Mouse (Mus musculus) R1 (cell line): ENCODE data around the gene Atf7.
A peak's percentile ranks its signal among the peaks of the same experiment; 100 is the strongest.

Experiments
- DNase-seq: peaks from one replicate; pipeline ENCODE4 v3.0.0-alpha.2; 2018; ENCODE audit warnings: low read depth, low spot score

Atf7 gene

DNA sequence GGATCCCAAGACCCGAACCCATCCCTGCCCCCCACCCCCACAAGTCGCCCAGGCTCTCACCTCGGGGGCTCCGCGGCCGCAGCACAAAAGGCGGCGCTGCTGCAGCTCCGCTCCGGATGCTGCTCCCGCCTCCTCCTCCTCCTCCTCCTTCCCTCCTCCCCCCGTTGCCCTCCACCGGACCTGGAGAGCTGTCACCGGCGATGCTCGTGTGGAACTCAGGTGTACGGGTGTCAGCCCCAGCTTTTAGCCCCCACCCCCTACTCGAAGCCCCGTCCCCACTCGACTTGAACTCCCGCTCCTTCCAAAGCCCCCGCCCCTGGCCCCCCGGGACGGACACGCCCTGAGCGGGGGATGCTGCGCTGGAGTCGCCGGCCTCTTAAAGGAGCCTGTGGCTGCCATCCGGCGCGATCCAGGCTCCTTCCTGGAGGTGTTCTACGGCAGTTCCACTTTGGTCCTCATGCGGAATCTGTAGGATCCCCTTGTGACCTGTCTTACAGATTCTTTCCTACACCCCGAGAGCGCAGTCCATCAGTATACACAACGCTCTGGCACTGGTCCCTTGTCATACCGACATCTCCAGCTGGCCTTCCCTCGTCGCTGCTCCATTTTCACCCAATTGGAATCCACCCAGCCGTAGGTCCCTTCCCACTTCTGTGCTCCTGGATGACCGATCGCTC is 108.4 kb downstream of the Atf7 start, which contains the start of gene Map3k12:
TSS of gene Map3k12 (minus strand) at position 337 of the 677 bp plus-strand sequence.
- peak; percentile 75 for DNase-seq

DNA sequence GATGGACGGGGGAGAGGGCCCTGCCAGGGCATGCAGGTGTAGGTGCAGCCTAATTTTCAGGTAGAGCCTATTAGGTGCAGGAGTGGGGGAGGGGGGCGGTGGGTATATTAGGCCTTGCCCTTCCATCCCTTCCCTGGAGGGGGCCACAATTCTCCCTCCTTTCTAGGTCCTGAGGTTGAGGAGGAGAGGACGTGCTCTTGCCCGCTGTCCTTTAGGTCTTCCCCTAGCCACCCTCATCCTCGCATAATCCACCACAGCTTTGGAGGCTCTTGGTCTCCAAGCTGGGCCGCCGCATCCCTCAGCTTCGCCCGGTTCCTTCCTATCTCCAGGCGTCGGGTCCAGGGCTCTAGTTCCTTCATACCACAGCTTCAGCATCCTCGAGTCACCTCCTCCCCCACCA is 109.0 kb downstream of the Atf7 start:
- peak; percentile 54 for DNase-seq

GRCm38 (mm10) chr15:102515791-102516190 is 109.5 kb downstream of the Atf7 start:
- DNase-seq = no peak

DNA sequence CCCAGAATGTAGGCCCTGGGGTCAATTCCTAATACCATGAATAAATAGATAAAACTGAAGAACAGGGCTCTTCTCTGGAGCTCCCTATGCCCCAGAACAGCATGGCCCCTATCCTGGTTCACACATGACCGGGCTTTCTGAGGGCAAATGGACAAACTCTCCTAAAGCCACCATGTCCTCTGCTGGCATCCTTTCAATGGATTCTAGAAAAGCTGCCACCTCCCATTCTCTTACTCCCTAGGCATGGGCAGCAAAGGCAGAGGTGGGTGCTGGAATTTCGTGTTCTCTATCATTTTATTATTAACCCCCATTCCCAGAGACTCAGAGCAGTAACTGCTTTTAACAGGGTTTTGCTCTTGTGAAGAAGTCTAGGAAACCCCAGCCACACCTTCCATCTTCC is 110.0 kb downstream of the Atf7 start:
- no peak for DNase-seq

GRCm38 (mm10) chr15:102513004-102513403 is 112.3 kb downstream of the Atf7 start:
- DNase-seq = no peak

DNA sequence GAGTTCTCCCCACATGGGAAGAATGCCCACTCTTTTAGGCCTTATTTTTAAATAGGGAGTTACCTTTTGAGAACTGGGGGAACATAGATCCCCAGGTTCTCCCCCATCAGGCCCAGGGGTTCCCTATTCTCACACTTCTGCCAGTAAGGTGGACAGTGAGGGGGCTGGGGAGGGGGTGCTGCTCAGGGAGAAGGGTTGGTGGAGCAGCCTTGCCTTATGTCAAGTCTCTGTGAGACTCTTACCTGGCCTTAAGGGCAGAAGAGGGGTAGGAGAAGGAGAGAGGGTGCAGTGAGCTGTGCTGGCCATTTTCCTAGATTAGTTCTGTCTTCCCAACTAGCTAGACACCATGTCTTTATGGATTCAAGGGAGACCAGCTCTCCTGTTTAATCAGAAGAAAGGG is 112.8 kb downstream of the Atf7 start:
- no peak for DNase-seq

DNA sequence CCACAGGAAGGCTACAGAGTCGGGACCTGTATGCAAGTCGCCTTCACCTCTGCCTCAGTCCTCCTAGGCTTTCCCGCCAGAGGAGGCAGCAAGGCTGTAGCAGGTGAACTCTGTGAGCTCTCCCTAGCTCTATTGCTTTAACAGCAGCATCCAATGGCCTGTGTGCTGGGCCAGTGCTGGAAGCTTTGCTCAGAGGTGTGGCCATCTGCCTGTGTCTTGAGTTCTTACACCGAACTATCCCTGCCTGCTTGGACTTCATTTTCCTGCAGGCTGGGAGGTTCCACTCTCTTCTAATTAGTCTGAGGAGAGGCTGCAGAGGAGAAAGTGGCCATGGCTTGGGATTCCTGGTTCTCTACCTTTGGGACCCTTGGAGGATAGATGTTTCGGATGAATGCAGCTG is 113.3 kb downstream of the Atf7 start:
- no peak for DNase-seq

DNA sequence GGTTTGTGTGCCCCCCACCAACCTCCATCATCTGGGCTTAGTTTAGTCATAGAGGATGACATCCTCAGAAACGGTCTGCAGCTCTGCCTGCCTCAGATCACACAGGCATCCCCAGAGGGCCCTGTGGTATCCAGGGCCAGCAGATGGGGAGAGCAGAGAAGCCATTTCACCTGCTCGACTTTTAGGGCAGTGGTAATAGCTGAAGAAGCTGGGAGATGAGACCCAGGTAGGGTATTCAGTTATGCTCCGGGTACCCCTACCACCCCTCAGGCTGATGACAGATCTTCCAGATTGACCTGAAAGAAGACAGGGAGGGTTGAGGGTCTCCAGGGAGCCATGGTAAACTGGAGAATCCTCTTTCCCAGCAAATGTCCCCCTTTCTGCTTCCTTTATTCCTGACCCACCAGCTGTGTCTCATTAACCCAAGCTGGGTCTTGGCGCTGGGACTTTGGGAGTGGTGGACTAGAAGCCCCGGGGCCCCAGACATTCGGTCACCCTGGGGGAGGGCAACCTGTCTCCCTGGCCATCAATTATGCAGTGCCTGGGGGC is 113.9 kb downstream of the Atf7 start:
- no peak for DNase-seq

GRCm38 (mm10) chr15:102510590-102511284 is 114.5 kb downstream of the Atf7 start:
- DNase-seq = peak; percentile 98

- no peak for DNase-seq
Measured at GRCm38 (mm10) chr15:102510110-102510509, 115.2 kb downstream of the Atf7 start.

GRCm38 (mm10) chr15:102508336-102508735 is 116.9 kb downstream of the Atf7 start:
- DNase-seq = no peak

DNA sequence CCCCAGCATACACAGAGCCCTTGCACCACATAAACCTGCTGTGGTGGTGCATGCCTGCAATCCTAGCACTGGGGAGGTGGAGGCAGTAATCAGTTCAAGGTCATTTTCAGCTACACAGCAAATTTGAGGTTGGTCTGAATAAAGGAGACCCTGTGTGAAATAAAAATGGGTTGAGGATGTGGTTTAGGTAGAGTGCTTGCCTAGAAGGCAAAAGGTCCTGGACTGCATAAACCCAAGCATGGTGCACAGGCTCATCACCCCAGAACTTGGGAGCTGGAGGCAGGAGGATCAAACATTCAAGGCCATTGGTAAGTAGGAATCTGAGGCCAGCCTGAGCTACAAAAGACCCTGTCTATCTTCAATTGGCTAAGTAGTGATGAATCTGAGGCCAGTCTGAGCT is 117.7 kb downstream of the Atf7 start:
- DNase-seq = no peak

GRCm38 (mm10) chr15:102506864-102507263 is 118.4 kb downstream of the Atf7 start:
- DNase-seq = no peak

GRCm38 (mm10) chr15:102506464-102506830 is 118.8 kb downstream of the Atf7 start:
- DNase-seq = no peak

GRCm38 (mm10) chr15:102505770-102506463 is 119.3 kb downstream of the Atf7 start:
- no peak for DNase-seq

GRCm38 (mm10) chr15:102505073-102505769 is 120.0 kb downstream of the Atf7 start:
- DNase-seq = no peak

- DNase-seq = no peak
Measured at GRCm38 (mm10) chr15:102503924-102504782, 121.1 kb downstream of the Atf7 start.

DNA sequence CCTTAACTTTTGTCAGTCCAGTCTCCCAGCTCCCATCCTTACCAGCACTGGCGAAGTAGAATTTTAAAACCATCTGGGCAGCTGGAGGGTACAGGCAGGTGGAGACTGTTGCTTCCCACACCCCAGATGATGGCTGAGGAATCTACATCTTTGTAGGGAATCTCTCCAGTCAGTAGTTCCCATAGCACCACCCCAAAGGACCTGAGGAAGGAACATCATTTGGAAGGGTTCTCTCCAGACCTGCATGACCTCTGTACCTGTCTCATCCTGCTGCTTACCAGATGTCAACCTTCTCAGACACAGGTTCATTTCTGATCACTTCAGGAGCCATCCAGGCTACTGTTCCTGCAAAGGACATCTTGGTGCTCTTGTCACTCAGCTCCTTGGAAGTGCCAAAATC is 121.8 kb downstream of the Atf7 start, which contains the start of gene Gm10337:
TSS of gene Gm10337 (plus strand) at position 276 of the 400 bp plus-strand sequence.
- no peak for DNase-seq

DNA sequence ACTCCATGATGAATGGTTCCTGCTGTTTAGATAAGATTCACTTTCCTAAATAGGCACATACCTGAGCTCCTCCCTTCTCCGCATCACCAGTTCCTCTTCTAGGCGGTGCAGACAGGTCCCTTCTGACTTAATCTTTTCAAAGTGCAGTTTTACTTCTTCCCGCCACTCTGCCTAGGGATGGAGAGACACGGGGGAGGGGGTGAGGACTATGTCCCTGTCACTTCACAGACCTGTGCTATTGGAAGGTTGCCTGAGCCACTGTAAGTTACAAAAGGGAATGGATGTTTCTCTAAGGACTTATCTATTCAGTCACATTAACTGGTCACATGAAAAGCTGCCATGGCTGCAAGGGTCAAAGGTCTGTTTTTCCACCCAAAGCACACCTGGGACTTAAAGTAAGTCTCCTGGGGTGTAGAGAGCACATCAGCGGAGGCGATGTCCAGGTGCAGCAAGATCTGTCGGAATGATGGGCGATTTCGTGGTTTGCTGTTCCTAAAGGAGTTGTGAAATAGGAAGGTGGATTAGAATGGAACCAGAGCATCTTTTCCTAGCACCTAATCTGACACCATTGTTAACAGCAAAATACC is 122.9 kb downstream of the Atf7 start:
- no peak for DNase-seq

DNA sequence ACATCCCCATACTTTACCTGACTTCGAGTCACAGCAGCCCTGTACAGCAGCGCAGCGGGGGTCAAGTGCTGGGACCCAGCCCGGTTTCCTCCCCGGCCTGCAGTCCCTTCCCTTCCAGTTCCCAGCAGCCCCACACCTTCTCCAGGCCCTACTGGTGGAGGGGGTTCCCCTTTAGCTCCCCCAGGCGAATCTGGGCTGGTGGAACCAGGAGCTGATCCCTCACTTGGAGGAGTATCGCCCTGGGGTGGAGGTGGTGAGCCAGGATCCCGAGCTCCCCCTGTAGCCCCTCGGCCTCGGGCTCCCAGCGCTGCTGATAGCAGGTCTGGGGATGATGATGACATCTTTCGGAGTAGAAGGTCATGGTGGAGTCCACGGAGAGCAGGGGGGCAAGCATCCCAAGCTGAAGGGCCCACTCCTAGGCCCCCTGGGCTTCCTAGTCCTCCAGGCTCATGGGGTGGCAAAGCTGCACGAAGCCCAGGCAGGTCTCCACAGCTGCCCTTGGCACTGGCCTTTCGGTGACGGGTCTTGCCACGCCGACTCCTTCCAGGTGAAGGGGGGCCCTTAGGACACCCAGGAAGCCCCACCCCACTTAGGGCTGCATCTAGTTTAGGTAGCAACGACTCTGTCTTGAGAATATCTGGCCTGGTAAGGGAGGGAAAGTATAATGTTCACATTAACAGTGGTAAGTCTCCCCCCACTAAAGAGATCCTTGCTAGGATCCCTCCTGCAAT is 124.0 kb downstream of the Atf7 start:
- no peak for DNase-seq
